ENCODE assay signal across 11 mouse cellular contexts in the genomic region with DNA sequence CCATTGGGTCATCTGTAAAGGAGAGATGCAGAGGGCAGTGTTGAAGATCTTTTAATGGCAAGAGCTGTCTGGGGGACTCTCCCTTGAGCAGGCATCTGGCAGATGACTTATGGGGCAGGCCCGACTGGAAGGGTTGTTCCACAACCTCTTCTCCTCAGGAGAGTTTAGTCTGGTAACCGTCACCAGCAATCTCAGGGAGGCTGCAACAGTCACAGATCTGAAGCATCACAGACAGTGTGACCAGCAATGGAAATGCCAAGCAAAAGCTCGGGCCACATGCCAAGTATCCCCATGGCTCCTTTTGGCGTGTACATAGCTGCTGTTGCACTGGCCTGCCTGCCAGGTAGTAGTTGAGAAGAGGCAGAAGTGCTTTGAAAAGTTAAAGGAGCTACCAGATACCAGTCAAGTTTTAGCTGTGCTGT. TPM values are rescaled to one million over a fixed set of nuclear protein-coding genes. Genes with fewer than 3 reads are reported as not detected.
DNase-seq lines count a peak whose midpoint lies in the region; ATAC-seq lines count a peak whose summit lies in the region.
"Had no signal": no experiment of that assay in that cellular context is flagged by ENCODE, and none has a peak within 500 bp of the region (broad histone marks: within the 10 kb centered on the region; RNA-seq: fewer than 3 reads in every experiment).

No protein-coding gene starts in this region.

- no peaks in the 10 kb centered on the region for H3K36me3 ChIP-seq in liver, embryonic 11.5 days (ENCODE audit: control insufficient read depth, insufficient read depth, low read length)
- H3K36me3 ChIP-seq: heart, embryonic 15.5 days; neural tube, embryonic 12.5 days had no signal

- H3K9ac ChIP-seq in liver, embryonic 11.5 days (ENCODE audit: low read depth, low read length) = peak overlapping the region; percentile 81
- H3K9ac ChIP-seq: neural tube, embryonic 12.5 days had no signal

- peak overlapping the region; percentile 57 for H3K4me3 ChIP-seq in liver, embryonic 11.5 days (ENCODE audit: low read depth, low read length)
- H3K4me3 ChIP-seq: heart, embryonic 15.5 days; neural tube, embryonic 12.5 days had no signal

- H3K4me2 ChIP-seq in liver, embryonic 11.5 days = peak overlapping the region; percentile 83
- H3K4me2 ChIP-seq: neural tube, embryonic 12.5 days had no signal

- H3K4me1 ChIP-seq in liver, embryonic 11.5 days (replicated peaks; ENCODE audit: control insufficient read depth, insufficient read depth, low read length) = peaks cover 75% of the 10 kb centered on the region
- H3K4me1 ChIP-seq: neural tube, embryonic 12.5 days had no signal

- H3K27ac ChIP-seq in liver, embryonic 11.5 days (ENCODE audit: low read depth, low read length) = peak overlapping the region; percentile 99
- H3K27ac ChIP-seq: neural tube, embryonic 12.5 days had no signal

- H3K27me3 ChIP-seq in liver, embryonic 11.5 days (replicated peaks; ENCODE audit: control insufficient read depth, insufficient read depth, low read length) = no peaks in the 10 kb centered on the region
- H3K27me3 ChIP-seq: neural tube, embryonic 12.5 days had no signal

- WGBS in liver, embryonic 11.5 days = 41% methylated on average over 4 of the region's 4 CpGs

- ATAC-seq in liver, embryonic 11.5 days (replicated peaks; ENCODE audit: low FRiP score) = no peak

- DNase-seq in heart, adult 11 months = peak; percentile 87
- DNase-seq in heart, adult 8-10 months (ENCODE audit: low spot score) = no peak
- peak; percentile 19 for DNase-seq in A20 (ENCODE audit: low read depth, low spot score)
- DNase-seq in cerebellum, adult 9-10 months = peak; percentile 62
- no peak for DNase-seq in liver, embryonic 11.5 days (ENCODE audit: low spot score)
- DNase-seq in layer of hippocampus, postnatal 36 days = no peak
- no peak for DNase-seq in thymus, postnatal 25 days
- no peak for DNase-seq in frontal cortex, postnatal 14 days (ENCODE audit: low spot score in 2 of 2)

- H3K9me3 ChIP-seq in liver, embryonic 11.5 days (ENCODE audit: control insufficient read depth, low read length) = no peaks in the 10 kb centered on the region
- H3K9me3 ChIP-seq: heart, embryonic 15.5 days; neural tube, embryonic 12.5 days had no signal

RNA-seq across cellular contexts. Expression of a gene that starts 8.5 kb away (rescaled TPM):
- under 1 TPM; 0.30 to 0.69 (median 0.36) TPM for total RNA-seq in heart, adult 8-10 months (2022)
- 7.1 and 7.9 TPM in 2 replicates for polyA plus RNA-seq in liver, embryonic 11.5 days (2014; fragmentation: Nextera tagmentation; extraction: Ambion mirVana)
- total RNA-seq in layer of hippocampus, postnatal 36 days (2021) = 1 to 10 TPM; 1.3 TPM

RNA-seq across cellular contexts. Expression of a gene that starts 11.2 kb away (rescaled TPM):
- 100 to 1,000 TPM in 1 of 4 experiments, 10 to 100 TPM in 3; 79.2 to 109 (median 83.8) TPM for total RNA-seq in heart, adult 8-10 months (2022)
- polyA plus RNA-seq in liver, embryonic 11.5 days (2014; fragmentation: Nextera tagmentation; extraction: Ambion mirVana) = 4.9 and 6.1 TPM in 2 replicates
- total RNA-seq in layer of hippocampus, postnatal 36 days (2021) = 10 to 100 TPM; 46.2 to 46.7 TPM

RNA-seq across cellular contexts. Expression of a gene that starts 23.1 kb away (rescaled TPM):
- total RNA-seq in heart, adult 8-10 months (2022) = 1 to 10 TPM; 3.1 to 4.5 (median 4.0) TPM
- 26.5 and 26.6 TPM in 2 replicates for polyA plus RNA-seq in liver, embryonic 11.5 days (2014; fragmentation: Nextera tagmentation; extraction: Ambion mirVana)
- 10 to 100 TPM; 18.0 to 18.1 TPM for total RNA-seq in layer of hippocampus, postnatal 36 days (2021)

RNA-seq across cellular contexts. Expression of a gene that starts 24.6 kb away (rescaled TPM):
- not detected for total RNA-seq in heart, adult 8-10 months (2022)
- polyA plus RNA-seq in liver, embryonic 11.5 days (2014; fragmentation: Nextera tagmentation; extraction: Ambion mirVana) = not detected in 2 replicates
- total RNA-seq in layer of hippocampus, postnatal 36 days (2021) = not detected
- total RNA-seq: left cerebral cortex, postnatal 25 days had no signal
- polyA plus RNA-seq: heart, embryonic 15.5 days; neural tube, embryonic 12.5 days had no signal

Comparison
In these comparisons a context has a peak if more than half of its experiments do, and no peak if none do; other contexts are left out.
1. DNase-seq: peak in heart, adult 11 months (single experiment), A20 (single experiment) and cerebellum, adult 9-10 months (single experiment); none in heart, adult 8-10 months (single experiment), liver, embryonic 11.5 days (single experiment), layer of hippocampus, postnatal 36 days (0 of 2), thymus, postnatal 25 days (single experiment) and frontal cortex, postnatal 14 days (0 of 2).